Mouse (Mus musculus) brain, adult 2 months (tissue): Measurements from ENCODE around the gene Hbs1l.
A peak's percentile ranks its signal among the peaks of the same experiment; 100 is the strongest.

Experiments used
- DNase-seq: peaks from one replicate; pipeline ENCODE4 v3.0.0; 2011; ENCODE audit warnings: low read depth, low spot score

Gene Hbs1l

GRCm38 (mm10) chr10:21359086-21359485 lies 63.3 kb downstream of the Hbs1l start:
- DNase-seq, result no peak

GRCm38 (mm10) chr10:21361871-21362270 lies 66.1 kb downstream of the Hbs1l start:
- DNase-seq, result no peak

- DNase-seq, result no peak
Observed at GRCm38 (mm10) chr10:21363297-21363696, 67.5 kb downstream of the Hbs1l start.

- DNase-seq, result no peak
Observed at GRCm38 (mm10) chr10:21364946-21365345, 69.2 kb downstream of the Hbs1l start.

GRCm38 (mm10) chr10:21365897-21366296 lies 70.1 kb downstream of the Hbs1l start:
- DNase-seq, result no peak

GRCm38 (mm10) chr10:21366471-21366870 lies 70.7 kb downstream of the Hbs1l start:
- no peak for DNase-seq

- DNase-seq, result no peak
Observed at GRCm38 (mm10) chr10:21367481-21367880, 71.7 kb downstream of the Hbs1l start.

GRCm38 (mm10) chr10:21369586-21369985 lies 73.8 kb downstream of the Hbs1l start:
- no peak for DNase-seq

- DNase-seq, result no peak
Observed at GRCm38 (mm10) chr10:21372271-21372670, 76.5 kb downstream of the Hbs1l start.

GRCm38 (mm10) chr10:21376682-21377473 lies 81.1 kb downstream of the Hbs1l start, which contains the start of gene Aldh8a1:
Aldh8a1 (plus strand) TSS chr10:21377291.
- no peak for DNase-seq

GRCm38 (mm10) chr10:21378196-21378944 lies 82.6 kb downstream of the Hbs1l start:
- DNase-seq, result peak; percentile 54

GRCm38 (mm10) chr10:21382914-21383313 lies 87.1 kb downstream of the Hbs1l start:
- DNase-seq, result peak; percentile 86

GRCm38 (mm10) chr10:21385111-21385663 lies 89.4 kb downstream of the Hbs1l start:
- DNase-seq, result no peak

GRCm38 (mm10) chr10:21389075-21389474 lies 93.3 kb downstream of the Hbs1l start:
- no peak for DNase-seq

- peak; percentile 45 for DNase-seq
Observed at GRCm38 (mm10) chr10:21390440-21390839, 94.7 kb downstream of the Hbs1l start.

- DNase-seq, result no peak
Observed at GRCm38 (mm10) chr10:21391286-21391685, 95.5 kb downstream of the Hbs1l start.

- no peak for DNase-seq
Observed at GRCm38 (mm10) chr10:21393390-21393789, 97.6 kb downstream of the Hbs1l start.

GRCm38 (mm10) chr10:21395426-21396139 lies 99.8 kb downstream of the Hbs1l start:
- no peak for DNase-seq

- DNase-seq, result peak; percentile 71
Observed at GRCm38 (mm10) chr10:21398873-21399425, 103.2 kb downstream of the Hbs1l start.

GRCm38 (mm10) chr10:21399622-21400021 lies 103.8 kb downstream of the Hbs1l start:
- no peak for DNase-seq

- no peak for DNase-seq
Observed at GRCm38 (mm10) chr10:21400031-21400430, 104.3 kb downstream of the Hbs1l start.
